Comparison of ENCODE assay signal across 14 mouse cellular contexts in genomic region chr7:25390986-25391385, GRCm38 (mm10). TPM values are rescaled to one million over a fixed set of nuclear protein-coding genes. Genes with fewer than 3 reads are reported as not detected.
DNase-seq lines count a peak whose midpoint lies in the region; ATAC-seq and TF ChIP-seq lines count a peak whose summit lies in the region.
"Had no signal": no experiment of that assay in that cellular context is flagged by ENCODE, and none has a peak within 500 bp of the region (broad histone marks: within the 10 kb centered on the region; RNA-seq: fewer than 3 reads in every experiment).

No protein-coding gene starts in this region.

- no peak for DNase-seq in lung, adult 18-20 months
- DNase-seq in adrenal gland, postnatal 36 days: peak; percentile 73
- DNase-seq in liver, embryonic 14.5 days (ENCODE audit: low read depth in 3 of 3, low spot score in 3 of 3): no peak
- no peak for DNase-seq in thymus, postnatal 36 days
- no peak for DNase-seq in cerebellum, postnatal 14 days
- DNase-seq: kidney, postnatal 36 days; thymus, adult 2 months had no signal

- no peak for ATAC-seq in heart, embryonic 14.5 days (ENCODE audit: insufficient number of reproducible peaks, insufficient read depth, low FRiP score, low read depth)
- no peak for ATAC-seq in heart, embryonic 12.5 days (ENCODE audit: insufficient number of reproducible peaks, low FRiP score)
- ATAC-seq in lung, embryonic 15.5 days (ENCODE audit: borderline replicate concordance, extremely low read depth, low FRiP score, low TSS enrichment): no peak
- ATAC-seq in liver, embryonic 14.5 days (ENCODE audit: insufficient read depth): no peak

- no peaks in the 10 kb centered on the region for H3K9me3 ChIP-seq in heart, embryonic 14.5 days (ENCODE audit: control insufficient read depth, low read length)
- H3K9me3 ChIP-seq in heart, embryonic 12.5 days (replicated peaks): no peaks in the 10 kb centered on the region
- no peaks in the 10 kb centered on the region for H3K9me3 ChIP-seq in lung, embryonic 15.5 days
- no peaks in the 10 kb centered on the region for H3K9me3 ChIP-seq in liver, embryonic 14.5 days (ENCODE audit: control insufficient read depth, low read length)
- H3K9me3 ChIP-seq: hindbrain, embryonic 15.5 days; limb, embryonic 13.5 days had no signal

- no peaks in the 10 kb centered on the region for H3K27me3 ChIP-seq in heart, embryonic 14.5 days (ENCODE audit: control insufficient read depth, insufficient read depth, low read length)
- no peaks in the 10 kb centered on the region for H3K27me3 ChIP-seq in heart, embryonic 12.5 days (replicated peaks)
- H3K27me3 ChIP-seq in lung, embryonic 15.5 days: no peaks in the 10 kb centered on the region
- no peaks in the 10 kb centered on the region for H3K27me3 ChIP-seq in liver, embryonic 14.5 days (ENCODE audit: control insufficient read depth, insufficient read depth, low read length)
- H3K27me3 ChIP-seq: hindbrain, embryonic 15.5 days; limb, embryonic 13.5 days had no signal

- no peak for TF ChIP-seq CTCF in liver, embryonic 14.5 days (IDR thresholded peaks at IDR 0.05; ENCODE audit: low read depth)

- no peak overlapping the region for H3K27ac ChIP-seq in heart, embryonic 14.5 days (replicated peaks in 1 of 2; ENCODE audit: control insufficient read depth in 1 of 2, insufficient read depth in 1 of 2, low read depth in 2 of 2, low read length in 2 of 2)
- no peak overlapping the region for H3K27ac ChIP-seq in heart, embryonic 12.5 days (ENCODE audit: poor library complexity, severe bottlenecking)
- peak overlapping the region; percentile 69; the same call in 1 of the 2 replicates for H3K27ac ChIP-seq in lung, embryonic 15.5 days
- no peak overlapping the region for H3K27ac ChIP-seq in liver, embryonic 14.5 days
- H3K27ac ChIP-seq: hindbrain, embryonic 15.5 days; limb, embryonic 13.5 days had no signal

- no peak for TF ChIP-seq EP300 in liver, embryonic 14.5 days (IDR thresholded peaks at IDR 0.05; ENCODE audit: low read depth)

- peaks cover 32 to 43% of the 10 kb centered on the region in 2 experiments for H3K4me1 ChIP-seq in heart, embryonic 14.5 days (ENCODE audit: control insufficient read depth in 2 of 2, insufficient read depth in 2 of 2, low read length in 2 of 2)
- H3K4me1 ChIP-seq in heart, embryonic 12.5 days (replicated peaks): peaks cover 38% of the 10 kb centered on the region
- peaks cover 48% of the 10 kb centered on the region for H3K4me1 ChIP-seq in lung, embryonic 15.5 days
- peaks cover 30 to 33% of the 10 kb centered on the region in 2 experiments for H3K4me1 ChIP-seq in liver, embryonic 14.5 days (replicated peaks; ENCODE audit: control insufficient read depth in 2 of 2, insufficient read depth in 2 of 2, low read length in 1 of 2)

- H3K36me3 ChIP-seq in heart, embryonic 14.5 days (ENCODE audit: control insufficient read depth, insufficient read depth, low read length): peaks cover 19% of the 10 kb centered on the region
- H3K36me3 ChIP-seq in heart, embryonic 12.5 days: peaks cover 15% of the 10 kb centered on the region
- peaks cover 10% of the 10 kb centered on the region; the same call in 1 of the 2 replicates for H3K36me3 ChIP-seq in lung, embryonic 15.5 days
- H3K36me3 ChIP-seq in liver, embryonic 14.5 days (replicated peaks; ENCODE audit: control insufficient read depth, insufficient read depth, low read depth): peaks cover 2% of the 10 kb centered on the region; the same call in 1 of the 2 replicates

- no peak overlapping the region for H3K4me3 ChIP-seq in heart, embryonic 14.5 days (ENCODE audit: control insufficient read depth in 1 of 2, insufficient read depth in 1 of 2, low read depth in 1 of 2, low read length in 2 of 2)
- no peak overlapping the region for H3K4me3 ChIP-seq in heart, embryonic 12.5 days
- H3K4me3 ChIP-seq in lung, embryonic 15.5 days: no peak overlapping the region
- H3K4me3 ChIP-seq in liver, embryonic 14.5 days (ENCODE audit: insufficient read depth in 1 of 2, low read depth in 2 of 2, low read length in 2 of 2): no peak overlapping the region
- H3K4me3 ChIP-seq: hindbrain, embryonic 15.5 days; limb, embryonic 13.5 days had no signal

- 62% methylated on average over 2 of the region's 2 CpGs for WGBS in heart, embryonic 14.5 days
- WGBS in heart, embryonic 12.5 days: 63% methylated on average over 2 of the region's 2 CpGs
- WGBS in lung, embryonic 15.5 days: 40% methylated on average over 2 of the region's 2 CpGs
- WGBS in liver, embryonic 14.5 days (ENCODE audit: insufficient replicate concordance): 58% methylated on average over 2 of the region's 2 CpGs

- H3K4me2 ChIP-seq in heart, embryonic 14.5 days (ENCODE audit: low read length): no peak overlapping the region
- H3K4me2 ChIP-seq in heart, embryonic 12.5 days: no peak overlapping the region
- no peak overlapping the region for H3K4me2 ChIP-seq in lung, embryonic 15.5 days
- no peak overlapping the region for H3K4me2 ChIP-seq in liver, embryonic 14.5 days (ENCODE audit: low read depth)
- H3K4me2 ChIP-seq: hindbrain, embryonic 15.5 days; limb, embryonic 13.5 days had no signal

- H3K9ac ChIP-seq in heart, embryonic 14.5 days (ENCODE audit: low read length): peak overlapping the region; percentile 41; the same call in 1 of the 2 replicates
- H3K9ac ChIP-seq in heart, embryonic 12.5 days: no peak overlapping the region
- no peak overlapping the region for H3K9ac ChIP-seq in lung, embryonic 15.5 days
- 0 out of 2 replicates have a peak overlapping the region, but pooled peaks have one; percentile 3 for H3K9ac ChIP-seq in liver, embryonic 14.5 days (replicated peaks)
- H3K9ac ChIP-seq: hindbrain, embryonic 15.5 days had no signal

RNA-seq across cellular contexts. Expression of gene Lipe, which starts 7.5 kb away (rescaled TPM):
- polyA plus RNA-seq in heart, embryonic 14.5 days (2014; fragmentation: Nextera tagmentation; extraction: Ambion mirVana): 2.8 and 3.6 TPM in 2 replicates
- polyA plus RNA-seq in heart, embryonic 12.5 days (2016; fragmentation: Nextera tagmentation; extraction: Ambion mirVana): 4.1 and 5.9 TPM in 2 replicates
- 9.3 and 9.4 TPM in 2 replicates for polyA plus RNA-seq in lung, embryonic 15.5 days (2015; fragmentation: Nextera tagmentation; extraction: Ambion mirVana)
- 100 to 1,000 TPM; 342 to 355 TPM for total RNA-seq in adrenal gland, postnatal 36 days (2021)
- polyA plus RNA-seq in liver, embryonic 14.5 days (2012; rRNA removed): 2.3 TPM in 2 replicates
- 0.38 and 0.72 TPM in 2 replicates for polyA plus RNA-seq in liver, embryonic 14.5 days (2014; fragmentation: Nextera tagmentation; extraction: Ambion mirVana)

RNA-seq across cellular contexts. Expression of gene Cnfn, which starts 21.5 kb away (rescaled TPM):
- 0.31 TPM in 1 of 2 replicates, not detected in the other for polyA plus RNA-seq in heart, embryonic 14.5 days (2014; fragmentation: Nextera tagmentation; extraction: Ambion mirVana)
- polyA plus RNA-seq in heart, embryonic 12.5 days (2016; fragmentation: Nextera tagmentation; extraction: Ambion mirVana): not detected in 2 replicates
- 0.52 and 0.57 TPM in 2 replicates for polyA plus RNA-seq in lung, embryonic 15.5 days (2015; fragmentation: Nextera tagmentation; extraction: Ambion mirVana)
- not detected for total RNA-seq in adrenal gland, postnatal 36 days (2021)
- not detected in 2 replicates for polyA plus RNA-seq in liver, embryonic 14.5 days (2012; rRNA removed)
- polyA plus RNA-seq in liver, embryonic 14.5 days (2014; fragmentation: Nextera tagmentation; extraction: Ambion mirVana): not detected in 2 replicates
- total RNA-seq: neutrophil, adult 5-6 weeks had no signal
- polyA plus RNA-seq: cerebellum, adult 2 months; hindbrain, embryonic 15.5 days had no signal

RNA-seq across cellular contexts. Expression of gene Cxcl17, which starts 21.7 kb away (rescaled TPM):
- 0.28 and 0.36 TPM in 2 replicates for polyA plus RNA-seq in heart, embryonic 14.5 days (2014; fragmentation: Nextera tagmentation; extraction: Ambion mirVana)
- not detected in 2 replicates for polyA plus RNA-seq in heart, embryonic 12.5 days (2016; fragmentation: Nextera tagmentation; extraction: Ambion mirVana)
- polyA plus RNA-seq in lung, embryonic 15.5 days (2015; fragmentation: Nextera tagmentation; extraction: Ambion mirVana): 0.21 and 0.34 TPM in 2 replicates
- total RNA-seq in adrenal gland, postnatal 36 days (2021): not detected
- not detected in 2 replicates for polyA plus RNA-seq in liver, embryonic 14.5 days (2012; rRNA removed)
- not detected in 2 replicates for polyA plus RNA-seq in liver, embryonic 14.5 days (2014; fragmentation: Nextera tagmentation; extraction: Ambion mirVana)
- total RNA-seq: neutrophil, adult 5-6 weeks had no signal
- polyA plus RNA-seq: cerebellum, adult 2 months had no signal

Comparison
In these comparisons a context has a peak if more than half of its experiments do, and no peak if none do; other contexts are left out.
1. H3K9ac ChIP-seq: peak in heart, embryonic 14.5 days (single experiment) and liver, embryonic 14.5 days (single experiment); none in heart, embryonic 12.5 days (single experiment) and lung, embryonic 15.5 days (single experiment).
2. DNase-seq: peak in adrenal gland, postnatal 36 days (2 of 2); none in lung, adult 18-20 months (0 of 2), liver, embryonic 14.5 days (0 of 3), thymus, postnatal 36 days (0 of 2) and cerebellum, postnatal 14 days (0 of 2).